Mouse (Mus musculus) bone marrow macrophage, adult 2 months (primary cell): Measurements from ENCODE around the gene Igf2bp3. TPM values are rescaled to one million over a fixed set of nuclear protein-coding genes. Genes with fewer than 3 reads are reported as not detected.
A peak's percentile ranks its signal among the peaks of the same experiment; 100 is the strongest.

ENCODE experiments used
- H3K27ac ChIP-seq: 2 replicates; pipeline ENCODE4 v1.5.1; 2012; ENCODE audit warnings: low read depth, low read length; ENCODE audit not compliant: insufficient read depth
- H3K4me1 ChIP-seq: 2 replicates; pipeline ENCODE4 v1.6.1; 2012; ENCODE audit warnings: low read length; ENCODE audit not compliant: control insufficient read depth, insufficient read depth
- H3K4me3 ChIP-seq: 2 replicates; pipeline ENCODE4 v1.5.1; 2012; ENCODE audit warnings: mild to moderate bottlenecking, low read length, moderate library complexity; ENCODE audit not compliant: insufficient read depth
- CTCF ChIP-seq: IDR thresholded peaks from 2 replicates; pipeline ENCODE4 v1.5.1; 2012; ENCODE audit warnings: low read depth, mild to moderate bottlenecking, low read length, moderate library complexity
- POLR2A ChIP-seq: IDR thresholded peaks from 2 replicates; pipeline ENCODE4 v1.6.1; 2012; ENCODE audit warnings: mild to moderate bottlenecking, low read depth, low read length, borderline replicate concordance
- polyA plus RNA-seq: library from polyadenylated mRNA; stranded (reverse); fragments of >200 nt; gene quantifications from 2 replicates; pipeline ENCODE4 v1.2.4, GENCODE M21; 2012; ENCODE audit not compliant: missing spikeins, insufficient read depth, insufficient read length

Gene Igf2bp3
- polyA plus RNA-seq, 1 experiment: 0.79 TPM

DNA sequence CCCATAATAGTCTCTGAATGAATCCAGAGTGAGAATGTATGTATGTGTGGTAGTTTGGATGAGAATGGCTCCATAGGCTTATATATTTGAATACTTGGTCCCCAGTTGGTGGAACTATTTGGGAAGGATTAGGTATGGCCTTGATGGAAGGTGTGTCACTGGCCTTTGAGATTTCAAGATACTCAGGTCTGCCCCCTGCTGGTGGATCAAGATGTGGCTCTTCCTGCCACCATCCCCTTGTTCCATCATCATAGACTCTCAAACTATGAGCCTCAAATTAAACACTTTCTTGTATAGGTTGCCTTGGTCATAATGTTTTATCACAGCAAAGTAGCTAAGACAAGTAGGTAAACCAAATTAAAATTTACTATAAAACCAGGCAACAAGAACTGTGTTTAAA, 25.4 kb downstream of the Igf2bp3 start:
- TF ChIP-seq POLR2A (no peak), CTCF (no peak)
- H3K27ac ChIP-seq: no peak overlapping the region
- peaks cover 5% of the 10 kb centered on the region; the same call in 1 of the 2 replicates for H3K4me1 ChIP-seq
- H3K4me3 ChIP-seq: no peak overlapping the region

DNA sequence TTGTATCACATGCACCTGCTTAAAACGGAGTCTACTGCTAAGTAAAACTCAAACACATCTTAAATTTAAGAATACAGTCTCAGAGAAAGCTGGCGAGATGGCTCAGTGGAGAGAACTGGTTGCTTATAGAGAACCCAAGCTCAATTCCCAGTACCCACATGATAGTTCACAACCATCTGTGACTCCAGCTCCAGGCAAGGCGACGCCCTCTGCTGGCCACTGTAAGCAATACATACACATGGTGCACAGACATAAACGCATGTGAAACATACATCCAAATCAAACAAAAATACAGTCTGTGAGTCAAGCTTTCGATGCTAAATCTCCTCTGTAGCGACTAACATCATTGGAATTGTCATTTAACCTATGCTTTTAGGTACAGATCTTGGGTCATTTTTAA, 27.5 kb downstream of the Igf2bp3 start:
- Histone ChIP-seq H3K4me1 (peaks cover 5% of the 10 kb centered on the region; the same call in 1 of the 2 replicates), H3K4me3 (no peak overlapping the region), H3K27ac (no peak overlapping the region)
- TF ChIP-seq CTCF (peak; percentile 25; the same call in 1 of the 2 replicates), POLR2A (no peak)

GRCm38 (mm10) chr6:49176018-49176417, 38.7 kb downstream of the Igf2bp3 start:
- Histone ChIP-seq H3K4me1 (peaks cover 35% of the 10 kb centered on the region), H3K4me3 (no peak overlapping the region), H3K27ac (peak overlapping the region; percentile 41)
- TF ChIP-seq POLR2A (no peak), CTCF (no peak)

DNA sequence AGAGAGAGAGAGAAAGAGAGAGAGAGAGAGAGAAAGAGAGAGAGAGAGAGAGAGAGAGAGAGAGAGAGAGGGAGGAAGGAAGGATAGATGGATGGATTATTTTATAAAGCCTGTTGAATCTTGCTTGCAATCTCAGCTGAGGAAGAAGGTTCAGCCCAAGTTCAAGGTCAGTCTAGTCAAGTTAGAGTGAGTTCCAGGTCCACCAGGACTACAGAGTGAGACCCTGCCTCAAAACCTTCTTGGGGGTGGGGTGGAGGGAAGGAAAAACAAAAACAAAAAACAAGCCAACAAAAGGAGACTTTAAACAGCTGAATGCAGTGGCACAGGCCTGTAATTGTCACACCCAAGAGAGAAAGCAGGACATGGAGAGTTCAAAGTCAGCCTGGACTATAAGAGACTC, 40.1 kb downstream of the Igf2bp3 start:
- Histone ChIP-seq H3K4me1 (peaks cover 26% of the 10 kb centered on the region), H3K4me3 (no peak overlapping the region), H3K27ac (no peak overlapping the region)
- TF ChIP-seq CTCF (no peak), POLR2A (no peak)

- Histone ChIP-seq H3K4me3 (no peak overlapping the region), H3K4me1 (peaks cover 22% of the 10 kb centered on the region), H3K27ac (no peak overlapping the region)
- TF ChIP-seq CTCF: no peak
- TF ChIP-seq POLR2A: no peak
Observed at GRCm38 (mm10) chr6:49173674-49174073, 41.1 kb downstream of the Igf2bp3 start.

DNA sequence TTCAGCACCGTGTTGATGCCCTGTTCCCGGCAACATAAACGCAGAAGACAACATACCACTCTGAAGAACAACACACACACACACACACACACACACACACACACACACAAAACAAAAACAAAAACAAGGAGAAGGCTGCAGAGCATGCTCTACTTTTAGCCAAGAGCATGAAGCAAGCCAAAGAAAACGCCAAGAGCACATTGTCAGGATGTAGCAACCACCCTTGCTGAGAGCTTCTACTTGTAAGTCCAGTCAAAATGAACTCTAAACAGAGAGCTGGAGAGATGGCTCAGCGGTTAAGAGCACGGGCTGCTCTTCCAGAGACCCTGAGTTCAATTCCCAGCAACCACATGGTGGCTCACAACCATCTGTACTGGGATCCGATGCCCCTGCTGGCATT, 41.5 kb downstream of the Igf2bp3 start:
- Histone ChIP-seq H3K4me1 (peaks cover 23% of the 10 kb centered on the region), H3K4me3 (no peak overlapping the region), H3K27ac (no peak overlapping the region)
- TF ChIP-seq POLR2A: no peak
- no peak for TF ChIP-seq CTCF

GRCm38 (mm10) chr6:49171216-49171615, 43.5 kb downstream of the Igf2bp3 start:
- H3K4me3 ChIP-seq: no peak overlapping the region

DNA sequence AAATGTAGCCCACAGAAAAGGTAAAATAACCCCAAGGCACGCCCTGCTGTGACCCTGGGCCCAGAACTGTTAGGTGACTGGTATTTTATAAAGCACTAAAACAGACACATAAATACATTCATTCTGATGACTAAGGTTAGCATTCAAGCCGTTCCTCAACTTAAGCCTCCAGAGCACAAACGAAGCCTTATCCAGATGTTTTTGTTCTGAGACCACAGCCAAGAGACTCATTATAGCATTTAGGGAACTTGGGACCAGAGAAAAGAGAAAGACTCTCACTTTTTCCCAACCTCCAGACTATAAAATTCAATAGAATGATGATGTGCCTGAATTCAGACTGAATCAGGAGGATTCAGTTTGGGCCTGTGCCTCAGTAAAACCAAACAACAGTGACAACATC, 46.1 kb downstream of the Igf2bp3 start:
- H3K4me3 ChIP-seq: no peak overlapping the region
- no peak overlapping the region for H3K27ac ChIP-seq
- TF ChIP-seq POLR2A (no peak), CTCF (no peak)
- peaks cover 19% of the 10 kb centered on the region for H3K4me1 ChIP-seq

More at GRCm38 (mm10) chr6:49171216-49171615, 43.5 kb downstream of the Igf2bp3 start:
- Histone ChIP-seq H3K27ac (no peak overlapping the region), H3K4me1 (peaks cover 22% of the 10 kb centered on the region)
- no peak for TF ChIP-seq POLR2A
- no peak for TF ChIP-seq CTCF

DNA sequence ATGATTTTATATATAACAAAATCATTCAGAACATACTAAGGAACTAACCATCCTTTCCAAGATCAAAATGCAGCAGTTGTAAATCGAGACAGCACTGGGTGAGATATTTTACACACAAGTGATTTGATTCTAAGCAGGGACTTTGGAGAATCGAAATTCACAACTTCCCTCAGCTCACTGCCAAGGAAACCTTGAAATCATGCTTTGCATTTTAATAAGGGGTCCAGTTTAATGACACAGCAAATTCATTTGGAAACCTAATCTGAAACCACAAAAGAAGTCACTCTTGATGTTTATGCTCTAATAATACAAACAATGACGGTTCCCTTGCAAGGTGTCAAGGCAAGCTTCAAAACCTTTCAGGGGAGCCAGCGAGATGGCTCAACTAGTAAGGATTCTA, 47.4 kb downstream of the Igf2bp3 start:
- Histone ChIP-seq H3K4me1 (peaks cover 12% of the 10 kb centered on the region), H3K4me3 (no peak overlapping the region), H3K27ac (no peak overlapping the region)
- TF ChIP-seq CTCF: no peak
- TF ChIP-seq POLR2A: no peak

- no peak overlapping the region for H3K4me3 ChIP-seq
- H3K4me1 ChIP-seq: peaks cover 16% of the 10 kb centered on the region
- TF ChIP-seq CTCF: no peak
- no peak for TF ChIP-seq POLR2A
- H3K27ac ChIP-seq: no peak overlapping the region
Observed at GRCm38 (mm10) chr6:49166318-49166717, 48.4 kb downstream of the Igf2bp3 start.

DNA sequence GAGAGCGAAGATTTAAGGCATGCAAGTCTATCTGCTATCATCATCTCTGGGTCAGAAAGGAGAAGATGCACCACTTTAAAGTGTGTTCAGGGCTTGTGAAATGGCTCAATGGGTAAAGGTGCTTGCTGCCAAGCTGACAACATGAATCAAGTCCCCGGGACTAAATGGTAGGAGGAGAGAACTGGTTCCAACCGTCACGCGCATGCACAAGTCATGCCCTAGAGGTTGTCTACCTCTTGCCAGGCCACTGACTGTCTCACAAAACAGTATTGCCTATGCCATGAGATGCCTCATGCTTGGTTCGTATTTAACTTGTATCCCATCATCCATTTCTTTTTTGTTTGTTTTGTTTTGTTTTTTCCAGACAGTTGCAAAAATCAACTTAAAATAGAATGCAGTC, 48.9 kb downstream of the Igf2bp3 start:
- no peak for TF ChIP-seq POLR2A
- no peak for TF ChIP-seq CTCF
- Histone ChIP-seq H3K27ac (no peak overlapping the region), H3K4me3 (no peak overlapping the region), H3K4me1 (peaks cover 16% of the 10 kb centered on the region)
